Mouse (Mus musculus): Measurements from ENCODE around the gene Ccl25.
A peak's percentile ranks its signal among the peaks of the same experiment; 100 is the strongest.
"Not testable (repeated sequence)": the region's sequence is repeated elsewhere in the genome, so short reads cannot be mapped to it uniquely, and the experiment has no call there.

Gene Ccl25

GRCm38 (mm10) chr8:4335678-4336077 is 10.7 kb downstream of the Ccl25 start:
- DNase-seq (ENCODE audit: low read depth, low spot score): no peak

GRCm38 (mm10) chr8:4340207-4340606 is 15.2 kb downstream of the Ccl25 start:
- DNase-seq (ENCODE audit: low read depth, low spot score): no peak

DNA sequence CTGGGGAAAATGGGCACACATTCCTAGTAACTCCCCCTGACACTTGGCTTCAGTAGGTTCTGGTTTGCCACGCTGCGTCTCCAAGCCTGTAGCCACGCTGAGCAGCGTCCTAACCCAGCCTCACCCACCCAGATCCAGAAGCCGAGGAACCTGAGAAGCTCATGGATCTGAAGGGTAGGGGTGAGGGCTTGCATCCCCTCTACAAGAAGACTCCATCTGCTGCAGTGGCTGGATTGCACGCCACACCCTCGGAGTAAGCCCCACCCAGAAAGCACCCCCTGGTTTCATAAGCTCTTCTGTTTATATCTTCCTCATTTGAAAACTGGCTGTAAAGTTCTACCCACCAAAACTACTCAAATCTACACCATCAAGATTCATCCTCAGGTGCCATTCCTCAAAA is 22.7 kb downstream of the Ccl25 start:
- DNase-seq (ENCODE audit: low read depth, low spot score): no peak

GRCm38 (mm10) chr8:4348275-4348674 is 23.3 kb downstream of the Ccl25 start:
- DNase-seq (ENCODE audit: low read depth, low spot score): no peak

DNA sequence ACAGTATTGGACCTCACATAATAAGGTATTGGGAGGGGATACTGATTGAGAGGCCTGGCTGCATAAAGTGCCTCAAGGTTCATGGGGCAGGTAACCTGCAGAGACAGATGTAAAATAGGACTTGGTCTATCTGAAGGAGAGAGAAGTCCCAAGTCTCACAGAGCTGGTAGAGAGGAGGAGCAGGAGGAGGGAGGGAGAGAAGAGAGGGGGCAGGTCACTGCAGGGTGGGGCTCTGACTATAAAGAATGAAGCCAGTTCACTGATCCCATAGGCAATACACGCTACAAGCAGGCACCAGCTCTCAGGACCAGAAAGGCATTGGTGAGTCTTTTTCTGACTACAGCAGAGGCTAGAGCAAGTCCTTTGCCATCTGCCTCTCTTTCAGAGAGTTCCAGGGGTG is 24.3 kb downstream of the Ccl25 start:
- no peak for DNase-seq (ENCODE audit: low read depth, low spot score)

DNA sequence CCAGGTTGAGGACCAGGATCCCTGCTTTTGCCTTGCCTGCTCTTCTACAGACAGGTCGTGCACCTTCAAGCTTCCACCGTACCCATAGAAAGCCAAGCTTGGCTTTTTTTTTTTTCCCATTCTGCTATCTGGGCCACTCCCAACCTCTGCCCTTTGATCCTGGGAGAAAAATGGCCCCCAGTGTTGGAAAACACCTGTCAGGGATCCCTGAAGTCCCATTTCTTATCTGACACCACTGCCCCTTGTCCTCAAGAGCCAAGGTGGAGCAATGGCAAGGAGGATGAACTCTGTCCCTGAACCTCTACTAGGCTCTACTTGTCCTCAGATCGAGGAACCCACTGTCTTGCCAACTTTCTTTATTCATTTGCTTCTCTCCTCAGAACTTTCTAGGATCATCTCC is 25.6 kb downstream of the Ccl25 start:
- no peak for DNase-seq (ENCODE audit: low read depth, low spot score)

GRCm38 (mm10) chr8:4352562-4352961 is 27.6 kb downstream of the Ccl25 start:
- DNase-seq (ENCODE audit: low read depth, low spot score): not testable (repeated sequence)

DNA sequence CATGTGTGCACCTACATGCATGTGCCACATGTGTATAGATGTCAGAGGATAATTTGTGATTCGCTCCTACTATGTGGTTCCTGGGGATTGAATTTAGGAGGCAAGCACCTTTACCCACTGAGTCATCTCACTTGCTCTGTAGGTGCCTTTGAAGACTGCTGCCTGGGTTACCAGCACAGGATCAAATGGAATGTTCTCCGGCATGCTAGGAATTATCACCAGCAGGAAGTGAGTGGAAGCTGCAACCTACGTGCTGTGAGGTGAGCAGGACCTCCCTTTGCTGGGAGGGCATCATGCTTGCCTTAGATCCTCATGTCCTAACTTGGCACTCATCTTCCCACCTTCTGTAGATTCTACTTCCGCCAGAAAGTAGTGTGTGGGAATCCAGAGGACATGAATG is 28.7 kb downstream of the Ccl25 start:
- DNase-seq (ENCODE audit: low read depth, low spot score): no peak

GRCm38 (mm10) chr8:4354516-4354915 is 29.5 kb downstream of the Ccl25 start:
- no peak for DNase-seq (ENCODE audit: low read depth, low spot score)

DNA sequence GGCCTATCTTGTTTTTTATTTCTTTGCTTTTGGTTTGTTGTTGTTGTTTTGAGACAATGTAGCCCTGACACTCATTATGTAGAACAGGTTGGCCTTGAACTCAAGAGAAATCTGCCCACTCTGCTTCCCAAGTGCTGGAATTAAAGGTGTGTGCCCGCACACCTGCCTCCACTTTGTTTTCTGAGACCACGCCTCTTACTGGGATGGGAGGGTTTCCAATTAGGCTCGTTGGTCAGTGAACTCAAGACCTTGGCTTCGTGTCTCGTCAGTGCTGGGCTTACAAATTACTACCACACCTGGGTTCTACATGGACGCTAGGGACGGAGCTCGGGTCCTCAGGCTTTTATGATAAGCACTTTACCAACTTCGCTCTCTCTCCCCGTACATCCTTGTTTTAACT is 30.4 kb downstream of the Ccl25 start:
- no peak for DNase-seq (ENCODE audit: low read depth, low spot score)

GRCm38 (mm10) chr8:4359362-4359761 is 34.4 kb downstream of the Ccl25 start:
- DNase-seq (ENCODE audit: low read depth, low spot score): no peak

DNA sequence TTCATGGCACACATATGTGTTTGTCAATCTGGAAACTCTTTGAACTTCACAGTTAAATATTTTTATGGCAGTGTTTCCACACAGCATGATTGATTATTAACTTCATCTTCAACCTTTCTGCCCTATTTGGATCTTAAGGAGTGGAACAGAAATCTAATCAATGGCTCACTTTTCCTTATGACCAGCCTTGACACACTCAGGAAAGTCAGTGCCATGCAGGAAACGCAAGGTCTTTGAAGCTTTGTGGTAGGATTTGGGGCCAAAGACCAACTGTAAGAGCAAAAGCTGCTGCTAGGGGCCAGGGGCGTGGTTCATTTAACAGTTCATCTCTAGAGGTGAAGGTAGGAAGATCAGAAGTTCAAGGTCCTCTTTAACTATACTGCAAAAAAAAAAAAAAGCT is 35.9 kb downstream of the Ccl25 start:
- no peak for DNase-seq (ENCODE audit: low read depth, low spot score)

DNA sequence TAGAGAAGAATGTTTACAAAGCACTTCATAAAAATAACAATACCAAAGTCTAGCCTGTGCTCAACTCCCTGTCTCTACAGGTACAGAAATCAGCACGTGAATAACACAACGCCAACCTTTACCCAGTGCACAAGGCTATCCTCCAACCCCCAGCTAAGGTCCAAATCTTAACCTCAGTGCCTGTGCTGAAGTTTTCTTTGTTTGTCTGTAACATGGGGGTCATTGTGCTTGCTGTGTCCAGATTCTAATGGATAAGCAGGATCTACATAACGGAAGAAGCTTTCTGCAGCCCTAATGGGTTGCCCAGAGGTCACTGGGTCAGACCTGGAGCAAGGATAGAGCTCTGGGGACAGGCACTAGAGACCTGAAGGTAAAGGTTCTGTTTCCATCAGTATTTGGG is 41.2 kb downstream of the Ccl25 start:
- no peak for DNase-seq (ENCODE audit: low read depth, low spot score)

- peak; percentile 73 for DNase-seq (ENCODE audit: low read depth, low spot score)
These were observed 42.8 kb downstream of the Ccl25 start for GRCm38 (mm10) chr8:4367808-4368207.

DNA sequence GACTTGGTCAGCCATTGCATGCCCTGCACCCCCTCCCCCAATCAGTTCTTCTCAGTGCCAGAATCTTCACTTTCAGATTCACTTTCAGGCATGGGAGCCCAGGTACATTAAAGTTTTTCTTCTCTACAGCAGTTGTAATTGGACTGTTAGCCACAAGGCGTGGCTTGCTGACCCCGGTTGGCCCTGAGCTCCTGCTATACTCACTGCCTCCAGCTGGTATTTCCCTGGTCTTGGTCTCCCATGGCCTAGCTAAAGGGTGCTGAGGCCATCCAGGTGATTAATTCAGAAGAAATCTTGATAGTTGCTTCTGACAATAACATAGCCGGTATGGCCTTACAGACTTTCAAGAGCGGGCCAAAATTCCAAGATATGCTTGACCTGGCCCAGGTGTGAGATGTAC is 43.5 kb downstream of the Ccl25 start:
- no peak for DNase-seq (ENCODE audit: low read depth, low spot score)

DNA sequence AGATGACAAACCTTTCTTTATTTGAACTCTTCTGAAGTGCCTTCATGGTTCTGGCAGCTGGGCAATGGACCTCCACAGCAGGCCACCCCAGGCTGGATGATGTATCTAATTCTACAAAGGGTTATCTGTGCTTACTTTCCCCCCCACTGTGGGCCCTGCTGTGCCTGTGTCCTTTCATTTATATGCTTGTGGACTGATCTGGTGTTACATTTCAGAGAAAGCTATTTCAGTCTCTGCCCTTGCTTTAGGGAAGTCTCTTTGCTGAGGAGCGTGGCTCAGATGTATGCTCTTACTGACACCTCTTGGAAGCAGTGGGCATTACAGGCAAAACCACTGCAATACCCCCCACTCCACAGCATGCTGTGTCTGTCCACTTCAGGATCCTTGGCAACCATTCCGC is 45.1 kb downstream of the Ccl25 start:
- peak; percentile 86 for DNase-seq (ENCODE audit: low read depth, low spot score)

DNA sequence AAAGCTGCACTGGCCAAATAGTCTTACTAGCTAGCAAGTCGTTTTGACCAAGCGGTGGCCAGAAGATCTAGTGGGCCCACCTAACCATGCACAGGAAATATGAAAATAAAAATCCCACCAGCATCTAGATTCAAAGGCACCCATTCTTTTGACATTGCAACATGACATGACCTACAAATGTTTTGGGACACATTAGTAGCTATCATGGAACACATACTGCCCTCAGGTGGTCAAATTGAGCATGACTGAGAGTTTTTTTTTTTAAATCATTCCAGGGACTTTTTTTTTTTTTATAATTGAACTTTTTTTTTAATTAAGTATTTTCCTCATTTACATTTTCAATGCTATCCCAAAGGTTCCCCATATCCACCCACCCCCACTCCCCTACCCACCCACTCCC is 47.6 kb downstream of the Ccl25 start:
- no peak for DNase-seq (ENCODE audit: low read depth, low spot score)

DNA sequence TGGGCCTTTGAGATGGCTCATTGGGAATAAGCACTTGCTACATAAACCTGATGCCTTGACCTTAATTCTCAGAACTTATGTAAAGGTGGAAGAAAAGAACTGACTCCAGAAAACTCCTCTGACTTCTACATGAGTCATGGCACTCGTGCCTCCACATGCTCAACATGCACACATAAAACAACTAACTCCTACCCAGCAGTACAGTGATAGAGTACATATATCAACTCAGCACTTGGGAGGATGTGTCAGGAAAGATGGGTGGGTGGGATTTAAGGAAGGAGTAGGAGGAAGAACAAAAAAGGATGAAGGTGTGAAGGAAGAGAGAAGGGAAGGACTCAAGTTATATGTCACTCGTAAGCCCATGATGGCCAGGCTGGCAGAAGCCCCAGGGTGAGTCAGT is 76.4 kb downstream of the Ccl25 start:
- no peak for DNase-seq (ENCODE audit: low read depth, low spot score)

DNA sequence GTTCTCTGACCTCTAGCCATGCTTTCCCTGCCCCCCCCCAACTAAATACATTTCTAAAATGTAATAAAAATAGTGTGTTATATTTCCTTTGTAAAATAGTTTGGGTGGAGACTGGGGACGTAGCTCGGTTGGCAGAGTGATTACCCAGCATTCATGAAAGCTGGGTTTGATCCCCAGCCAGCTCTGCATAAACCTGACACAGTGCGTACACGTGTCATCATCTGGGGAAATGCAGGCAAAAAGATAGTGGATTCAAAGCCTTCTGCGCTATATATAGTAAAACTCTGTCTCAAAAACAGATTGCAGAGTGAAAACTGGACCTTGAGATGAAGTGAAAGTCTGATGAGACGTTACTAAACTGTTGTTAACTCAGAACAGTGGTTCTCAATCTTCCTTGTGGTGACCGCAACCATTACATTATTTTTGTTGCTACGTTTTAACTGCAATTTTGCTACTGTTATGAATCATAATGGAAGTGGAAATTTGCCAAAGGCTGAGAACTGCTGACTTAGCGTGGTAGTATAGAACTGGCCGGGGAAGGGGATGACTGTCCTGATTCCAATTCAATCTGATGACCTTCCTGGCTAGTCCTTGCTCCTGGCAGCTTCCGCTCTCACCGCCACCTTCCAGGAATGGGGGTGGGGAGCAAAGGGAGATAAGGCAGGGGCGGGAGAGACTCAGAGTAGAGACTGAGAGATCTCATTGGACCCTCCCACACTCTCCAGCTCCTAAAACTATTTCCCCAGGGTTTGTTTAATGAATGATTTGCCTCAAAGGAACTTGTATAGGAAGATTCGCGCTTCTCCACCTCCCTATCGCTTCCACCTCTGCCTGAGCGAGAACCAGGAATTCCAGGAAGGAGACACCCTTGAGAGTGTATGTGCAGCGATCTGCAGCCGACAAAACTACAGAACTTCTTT is 79.2 kb downstream of the Ccl25 start:
- DNase-seq (ENCODE audit: low read depth, low spot score): no peak

- no peak for DNase-seq (ENCODE audit: low read depth, low spot score)
These were observed 79.9 kb downstream of the Ccl25 start for GRCm38 (mm10) chr8:4404880-4405261.

GRCm38 (mm10) chr8:4408425-4408824 is 83.4 kb downstream of the Ccl25 start:
- not testable (repeated sequence) for DNase-seq (ENCODE audit: low read depth, low spot score)

Data from skeletal muscle tissue, adult 2 months (tissue).